Mouse (Mus musculus): ENCODE measurements at regions not wholly inside any gene's neighbourhood (a gene's known extent, or its start where the extent isn't known, plus 50 kb on each side); places are given as distances from the start of the nearest gene placed in this dataset.

DNA sequence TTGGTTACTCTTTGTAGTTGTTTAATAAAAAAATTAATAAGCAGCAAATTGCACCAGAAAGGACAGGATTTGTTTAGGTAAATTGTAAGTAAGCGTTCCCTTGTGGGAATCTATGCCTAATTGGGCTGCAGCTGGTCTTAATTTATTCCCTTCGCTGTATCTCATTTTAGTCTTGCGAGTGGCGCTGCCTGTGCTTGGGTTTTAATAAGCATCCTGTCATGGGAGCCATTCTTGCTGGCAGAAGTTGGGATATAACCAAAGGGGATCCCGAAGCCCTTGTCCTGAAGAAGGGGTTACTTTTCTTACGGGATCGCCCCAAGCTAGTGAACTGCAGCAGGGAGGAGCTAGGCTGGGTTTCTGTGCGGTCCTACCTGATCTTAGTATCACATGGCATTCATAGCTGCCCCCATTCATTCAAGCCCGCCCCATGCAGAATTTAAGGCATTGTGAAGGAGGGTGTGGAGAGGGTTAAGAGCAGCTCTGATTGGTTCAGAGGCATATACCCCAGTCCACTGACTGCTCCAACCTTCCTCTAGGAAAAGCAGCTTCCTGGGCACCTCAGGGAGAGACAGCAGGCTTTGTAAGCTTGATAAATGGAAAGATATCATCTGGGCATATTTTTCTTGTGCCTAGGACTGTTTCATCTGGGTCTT is 96.4 kb upstream of the Tmem260 start:
- H3K4me3 ChIP-seq (replicated peaks; ENCODE audit: low read depth, low read length) = no peak overlapping the region
- no peaks in the 10 kb centered on the region for H3K9me3 ChIP-seq (ENCODE audit: control insufficient read depth, low read length)
- H3K4me2 ChIP-seq (ENCODE audit: low read length) = peak overlapping the region; percentile 15; the same call in 1 of the 2 replicates
- no peaks in the 10 kb centered on the region for H3K36me3 ChIP-seq (ENCODE audit: control insufficient read depth, insufficient read depth, low read length)
- no peak for ATAC-seq (ENCODE audit: low FRiP score, low TSS enrichment)
- no peaks in the 10 kb centered on the region for H3K27me3 ChIP-seq (ENCODE audit: control insufficient read depth, insufficient read depth, low read length)
- no peak overlapping the region for H3K9ac ChIP-seq (replicated peaks; ENCODE audit: low read length)
- 54% methylated on average over 9 of the region's 9 CpGs for WGBS
- DNase-seq = peak; percentile 67
- H3K27ac ChIP-seq (replicated peaks; ENCODE audit: low read depth, low read length) = no peak overlapping the region
- H3K4me1 ChIP-seq (ENCODE audit: control insufficient read depth, insufficient read depth, low read length) = peaks cover 6% of the 10 kb centered on the region; the same call in 1 of the 2 replicates

DNA sequence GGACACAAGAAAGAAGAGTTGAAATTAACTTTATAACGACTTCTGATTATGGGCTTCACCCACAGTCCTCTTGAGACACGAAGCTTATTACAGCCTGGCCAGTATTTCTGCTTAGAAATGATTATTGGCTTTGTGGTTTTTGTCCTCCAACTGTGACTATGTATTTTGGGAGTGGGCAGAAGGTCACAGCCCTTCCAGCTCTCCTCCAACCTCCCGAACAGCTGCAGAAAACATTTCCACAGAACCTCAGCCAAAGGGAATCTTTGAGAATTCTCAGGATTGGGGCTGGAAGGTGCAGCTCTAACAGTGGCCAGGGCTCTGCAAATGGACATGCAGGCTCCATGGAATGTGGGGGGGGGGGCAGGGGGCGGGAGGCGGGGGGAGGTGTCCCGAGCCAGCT is 94.3 kb upstream of the Tmem260 start:
- H3K36me3 ChIP-seq (ENCODE audit: control insufficient read depth, insufficient read depth, low read length) = no peaks in the 10 kb centered on the region
- DNase-seq (no peak), ATAC-seq (ENCODE audit: low FRiP score, low TSS enrichment) (no peak)
- no peak overlapping the region for H3K4me3 ChIP-seq (replicated peaks; ENCODE audit: low read depth, low read length)
- H3K9me3 ChIP-seq (ENCODE audit: control insufficient read depth, low read length) = no peaks in the 10 kb centered on the region
- H3K9ac ChIP-seq (replicated peaks; ENCODE audit: low read length) = no peak overlapping the region
- H3K4me1 ChIP-seq (ENCODE audit: control insufficient read depth, insufficient read depth, low read length) = peaks cover 6% of the 10 kb centered on the region; the same call in 1 of the 2 replicates
- H3K4me2 ChIP-seq (ENCODE audit: low read length) = no peak overlapping the region
- H3K27ac ChIP-seq (replicated peaks; ENCODE audit: low read depth, low read length) = no peak overlapping the region
- 77% methylated on average over 6 of the region's 6 CpGs for WGBS
- no peaks in the 10 kb centered on the region for H3K27me3 ChIP-seq (ENCODE audit: control insufficient read depth, insufficient read depth, low read length)

- Histone ChIP-seq H3K4me2 (ENCODE audit: low read length) (no peak overlapping the region), H3K9me3 (ENCODE audit: control insufficient read depth, low read length) (no peaks in the 10 kb centered on the region), H3K27ac (replicated peaks; ENCODE audit: low read depth, low read length) (no peak overlapping the region), H3K9ac (replicated peaks; ENCODE audit: low read length) (no peak overlapping the region), H3K4me1 (ENCODE audit: control insufficient read depth, insufficient read depth, low read length) (peaks cover 6% of the 10 kb centered on the region; the same call in 1 of the 2 replicates), H3K27me3 (ENCODE audit: control insufficient read depth, insufficient read depth, low read length) (no peaks in the 10 kb centered on the region), H3K36me3 (ENCODE audit: control insufficient read depth, insufficient read depth, low read length) (no peaks in the 10 kb centered on the region), H3K4me3 (replicated peaks; ENCODE audit: low read depth, low read length) (no peak overlapping the region)
- DNase-seq (no peak), ATAC-seq (ENCODE audit: low FRiP score, low TSS enrichment) (no peak)
Measured at GRCm38 (mm10) chr14:48352825-48353224, 93.1 kb upstream of the Tmem260 start.

DNA sequence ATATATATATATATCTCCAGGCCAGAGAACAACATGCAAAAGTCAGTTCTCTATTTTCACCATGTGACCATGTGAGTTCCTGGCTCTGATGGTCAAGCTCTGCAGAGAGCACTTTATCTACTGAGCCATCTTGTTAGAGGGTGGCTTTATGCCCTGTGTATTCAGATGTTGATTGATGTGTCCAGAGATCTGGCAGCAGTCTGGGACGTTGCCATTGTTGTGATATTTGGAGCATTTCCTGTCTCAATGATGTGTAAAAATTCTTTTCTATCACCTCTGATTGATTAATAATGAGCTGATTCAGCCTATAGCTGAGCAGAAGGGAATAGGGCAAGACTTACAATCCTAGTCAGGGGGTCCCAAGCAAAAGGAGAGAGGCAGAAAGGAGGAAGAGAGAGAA is 91.7 kb upstream of the Tmem260 start:
- Histone ChIP-seq H3K9ac (replicated peaks; ENCODE audit: low read length) (no peak overlapping the region), H3K4me3 (replicated peaks; ENCODE audit: low read depth, low read length) (no peak overlapping the region), H3K27ac (replicated peaks; ENCODE audit: low read depth, low read length) (no peak overlapping the region), H3K4me1 (ENCODE audit: control insufficient read depth, insufficient read depth, low read length) (peaks cover 6% of the 10 kb centered on the region; the same call in 1 of the 2 replicates), H3K4me2 (ENCODE audit: low read length) (no peak overlapping the region), H3K36me3 (ENCODE audit: control insufficient read depth, insufficient read depth, low read length) (no peaks in the 10 kb centered on the region), H3K9me3 (ENCODE audit: control insufficient read depth, low read length) (no peaks in the 10 kb centered on the region), H3K27me3 (ENCODE audit: control insufficient read depth, insufficient read depth, low read length) (no peaks in the 10 kb centered on the region)
- ATAC-seq (ENCODE audit: low FRiP score, low TSS enrichment) = no peak
- 48% methylated on average over 1 of the region's 1 CpGs for WGBS
- DNase-seq = no peak

DNA sequence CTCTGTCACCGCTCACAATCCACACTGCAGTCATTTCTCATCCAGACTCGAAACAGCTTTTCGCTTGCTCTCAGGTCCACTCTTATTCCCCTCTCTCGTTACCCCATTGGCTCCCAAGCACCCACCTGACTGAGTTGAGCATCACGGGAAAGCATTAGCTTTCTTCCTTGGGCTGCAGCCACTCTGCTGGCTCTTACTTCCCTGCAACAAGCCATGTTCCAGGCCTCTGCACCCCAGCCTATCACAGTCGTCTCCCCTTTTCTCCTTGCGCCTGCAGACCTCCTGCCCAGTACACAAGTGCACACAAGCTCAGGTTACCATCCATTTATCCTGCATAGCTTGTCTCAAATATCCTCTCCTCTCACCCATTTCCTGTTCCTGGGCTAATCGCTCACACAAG is 88.5 kb upstream of the Tmem260 start:
- Histone ChIP-seq H3K9ac (replicated peaks; ENCODE audit: low read length) (no peak overlapping the region), H3K4me3 (replicated peaks; ENCODE audit: low read depth, low read length) (no peak overlapping the region), H3K27ac (replicated peaks; ENCODE audit: low read depth, low read length) (no peak overlapping the region), H3K4me1 (ENCODE audit: control insufficient read depth, insufficient read depth, low read length) (no peaks in the 10 kb centered on the region), H3K9me3 (ENCODE audit: control insufficient read depth, low read length) (no peaks in the 10 kb centered on the region), H3K27me3 (ENCODE audit: control insufficient read depth, insufficient read depth, low read length) (no peaks in the 10 kb centered on the region), H3K4me2 (ENCODE audit: low read length) (no peak overlapping the region), H3K36me3 (ENCODE audit: control insufficient read depth, insufficient read depth, low read length) (no peaks in the 10 kb centered on the region)
- no peak for ATAC-seq (ENCODE audit: low FRiP score, low TSS enrichment)
- no peak for DNase-seq
- 79% methylated on average over 8 of the region's 8 CpGs for WGBS

- Histone ChIP-seq H3K27me3 (ENCODE audit: control insufficient read depth, insufficient read depth, low read length) (no peaks in the 10 kb centered on the region), H3K36me3 (ENCODE audit: control insufficient read depth, insufficient read depth, low read length) (no peaks in the 10 kb centered on the region), H3K9me3 (ENCODE audit: control insufficient read depth, low read length) (no peaks in the 10 kb centered on the region), H3K4me3 (replicated peaks; ENCODE audit: low read depth, low read length) (no peak overlapping the region), H3K27ac (replicated peaks; ENCODE audit: low read depth, low read length) (no peak overlapping the region), H3K9ac (replicated peaks; ENCODE audit: low read length) (no peak overlapping the region), H3K4me1 (ENCODE audit: control insufficient read depth, insufficient read depth, low read length) (no peaks in the 10 kb centered on the region), H3K4me2 (ENCODE audit: low read length) (no peak overlapping the region)
- ATAC-seq (ENCODE audit: low FRiP score, low TSS enrichment) (peak; percentile 31; the same call in 1 of the 2 replicates), DNase-seq (peak; percentile 88)
- WGBS = 44% methylated on average over 12 of the region's 12 CpGs
Measured at GRCm38 (mm10) chr14:48358487-48359159, 87.3 kb upstream of the Tmem260 start.

DNA sequence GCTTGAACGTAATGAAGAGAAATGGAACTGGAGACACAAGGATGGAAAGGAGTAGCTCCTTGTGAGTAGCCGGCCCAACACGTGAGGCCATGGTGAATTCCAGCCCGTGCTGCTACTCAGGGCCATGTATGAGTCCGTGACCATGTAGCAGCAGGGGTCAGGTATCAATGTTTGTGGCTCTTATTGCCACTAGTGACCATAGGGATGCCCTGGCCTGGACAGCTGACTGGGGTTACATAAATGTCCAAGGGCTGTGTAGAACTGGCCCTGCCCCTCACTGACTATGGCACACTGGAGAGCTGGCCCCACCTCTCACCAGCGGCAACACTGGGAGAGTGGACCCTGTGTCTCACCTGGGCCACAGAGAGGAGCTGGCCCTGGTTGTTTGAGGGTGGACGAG is 84.1 kb upstream of the Tmem260 start:
- H3K36me3 ChIP-seq (ENCODE audit: control insufficient read depth, insufficient read depth, low read length) = no peaks in the 10 kb centered on the region
- H3K4me1 ChIP-seq (ENCODE audit: control insufficient read depth, insufficient read depth, low read length) = no peaks in the 10 kb centered on the region
- no peak overlapping the region for H3K9ac ChIP-seq (replicated peaks; ENCODE audit: low read length)
- DNase-seq (no peak), ATAC-seq (ENCODE audit: low FRiP score, low TSS enrichment) (no peak)
- H3K27ac ChIP-seq (replicated peaks; ENCODE audit: low read depth, low read length) = no peak overlapping the region
- no peaks in the 10 kb centered on the region for H3K9me3 ChIP-seq (ENCODE audit: control insufficient read depth, low read length)
- no peaks in the 10 kb centered on the region for H3K27me3 ChIP-seq (ENCODE audit: control insufficient read depth, insufficient read depth, low read length)
- no peak overlapping the region for H3K4me3 ChIP-seq (replicated peaks; ENCODE audit: low read depth, low read length)
- H3K4me2 ChIP-seq (ENCODE audit: low read length) = no peak overlapping the region
- 91% methylated on average over 7 of the region's 7 CpGs for WGBS

DNA sequence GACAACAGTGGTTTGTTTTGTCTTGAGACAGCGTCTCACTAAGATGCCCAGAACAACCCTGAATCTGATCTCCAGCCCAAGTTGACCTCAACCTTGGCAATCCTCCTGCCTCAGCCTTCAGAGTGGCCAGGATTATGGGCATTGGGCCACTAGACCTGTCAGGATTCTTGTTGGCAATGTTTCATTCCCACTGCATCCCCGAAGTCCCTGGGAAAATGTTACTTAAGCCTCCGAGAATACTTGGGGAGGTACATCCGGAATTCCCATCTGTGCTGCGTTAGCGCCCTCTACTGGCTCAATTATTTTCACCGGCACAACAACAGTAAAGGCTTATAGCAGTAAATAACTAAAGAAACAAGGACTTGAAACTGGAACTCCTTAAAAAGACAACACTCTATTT is 78.9 kb upstream of the Tmem260 start:
- no peaks in the 10 kb centered on the region for H3K9me3 ChIP-seq (ENCODE audit: control insufficient read depth, low read length)
- H3K27me3 ChIP-seq (ENCODE audit: control insufficient read depth, insufficient read depth, low read length) = no peaks in the 10 kb centered on the region
- H3K4me1 ChIP-seq (ENCODE audit: control insufficient read depth, insufficient read depth, low read length) = no peaks in the 10 kb centered on the region
- no peaks in the 10 kb centered on the region for H3K36me3 ChIP-seq (ENCODE audit: control insufficient read depth, insufficient read depth, low read length)
- no peak overlapping the region for H3K4me3 ChIP-seq (replicated peaks; ENCODE audit: low read depth, low read length)
- no peak overlapping the region for H3K4me2 ChIP-seq (ENCODE audit: low read length)
- DNase-seq (peak; percentile 90), ATAC-seq (ENCODE audit: low FRiP score, low TSS enrichment) (no peak)
- no peak overlapping the region for H3K27ac ChIP-seq (replicated peaks; ENCODE audit: low read depth, low read length)
- H3K9ac ChIP-seq (replicated peaks; ENCODE audit: low read length) = no peak overlapping the region
- 16% methylated on average over 7 of the region's 7 CpGs for WGBS

DNA sequence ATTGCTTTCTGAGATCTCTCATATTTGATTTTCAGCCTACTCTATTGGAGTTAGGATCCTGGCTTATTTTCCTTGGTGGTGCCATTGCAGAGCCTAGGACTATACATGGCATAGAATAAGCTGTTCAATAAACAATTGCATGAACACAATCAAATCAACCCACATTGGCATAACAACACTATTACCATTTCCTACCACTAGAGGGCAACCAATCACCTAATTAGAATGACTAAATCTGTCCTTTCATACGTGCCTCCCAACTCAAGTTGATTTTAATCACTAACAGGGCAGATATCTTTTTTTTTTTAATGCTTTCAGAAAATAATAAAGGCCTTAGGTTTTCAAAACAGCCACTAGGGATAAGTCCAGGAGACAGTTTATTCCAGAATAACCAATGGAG is 75.6 kb upstream of the Tmem260 start:
- H3K4me3 ChIP-seq (replicated peaks; ENCODE audit: low read depth, low read length) = no peak overlapping the region
- H3K4me2 ChIP-seq (ENCODE audit: low read length) = no peak overlapping the region
- 0 out of 2 replicates have a peak, but pooled peaks cover 3% of the 10 kb centered on the region for H3K27me3 ChIP-seq (ENCODE audit: control insufficient read depth, insufficient read depth, low read length)
- H3K9me3 ChIP-seq (ENCODE audit: control insufficient read depth, low read length) = no peaks in the 10 kb centered on the region
- H3K36me3 ChIP-seq (ENCODE audit: control insufficient read depth, insufficient read depth, low read length) = no peaks in the 10 kb centered on the region
- WGBS = 0% methylated on average over 1 of the region's 1 CpGs
- DNase-seq = peak; percentile 91
- H3K9ac ChIP-seq (replicated peaks; ENCODE audit: low read length) = no peak overlapping the region
- ATAC-seq (ENCODE audit: low FRiP score, low TSS enrichment) = no peak
- no peaks in the 10 kb centered on the region for H3K4me1 ChIP-seq (ENCODE audit: control insufficient read depth, insufficient read depth, low read length)
- H3K27ac ChIP-seq (replicated peaks; ENCODE audit: low read depth, low read length) = no peak overlapping the region
